Mouse (Mus musculus): Measurements from ENCODE around the gene Gm49450. TPM values are rescaled to one million over a fixed set of nuclear protein-coding genes. Genes with fewer than 3 reads are reported as not detected.

Gm49450 gene
- polyA plus RNA-seq, 1 experiment from 2014 or later, result not detected

GRCm38 (mm10) chr15:98985982-98986715 is 32.8 kb upstream of the Gm49450 start:
- Histone ChIP-seq H3K9ac (peak overlapping the region; percentile 67), H3K36me3 (replicated peaks; ENCODE audit: control insufficient read depth, insufficient read depth) (no peaks in the 10 kb centered on the region), H3K4me3 (replicated peaks; ENCODE audit: low read length) (peak overlapping the region; percentile 38), H3K9me3 (ENCODE audit: control insufficient read depth, low read length) (no peaks in the 10 kb centered on the region), H3K4me1 (replicated peaks; ENCODE audit: control insufficient read depth, insufficient read depth, low read length) (peaks cover 59% of the 10 kb centered on the region), H3K27me3 (ENCODE audit: control insufficient read depth, insufficient read depth, low read length) (no peaks in the 10 kb centered on the region), H3K27ac (peak overlapping the region; percentile 94), H3K4me2 (replicated peaks) (peak overlapping the region; percentile 91)
- no peak for ATAC-seq (ENCODE audit: low FRiP score)
- peak; percentile 59 for DNase-seq (ENCODE audit: low spot score)
- 11% methylated on average over 12 of the region's 12 CpGs for WGBS

GRCm38 (mm10) chr15:98985240-98985981 is 32.1 kb upstream of the Gm49450 start:
- Histone ChIP-seq H3K9ac (peak overlapping the region; percentile 67), H3K4me1 (replicated peaks; ENCODE audit: control insufficient read depth, insufficient read depth, low read length) (peaks cover 52% of the 10 kb centered on the region), H3K36me3 (replicated peaks; ENCODE audit: control insufficient read depth, insufficient read depth) (no peaks in the 10 kb centered on the region), H3K27ac (peak overlapping the region; percentile 94), H3K9me3 (ENCODE audit: control insufficient read depth, low read length) (no peaks in the 10 kb centered on the region), H3K4me2 (replicated peaks) (peak overlapping the region; percentile 91), H3K27me3 (ENCODE audit: control insufficient read depth, insufficient read depth, low read length) (no peaks in the 10 kb centered on the region), H3K4me3 (replicated peaks; ENCODE audit: low read length) (peak overlapping the region; percentile 38)
- ATAC-seq (ENCODE audit: low FRiP score) (peak; percentile 79), DNase-seq (ENCODE audit: low spot score) (peak; percentile 82)
- under 1% methylated on average over 29 of the region's 29 CpGs for WGBS

GRCm38 (mm10) chr15:98984681-98985080 is 31.3 kb upstream of the Gm49450 start:
- H3K27ac ChIP-seq, result peak overlapping the region; percentile 94
- ATAC-seq (ENCODE audit: low FRiP score) (no peak), DNase-seq (ENCODE audit: low spot score) (peak; percentile 65)
- no peaks in the 10 kb centered on the region for H3K9me3 ChIP-seq (ENCODE audit: control insufficient read depth, low read length)
- no peaks in the 10 kb centered on the region for H3K36me3 ChIP-seq (replicated peaks; ENCODE audit: control insufficient read depth, insufficient read depth)
- no peaks in the 10 kb centered on the region for H3K27me3 ChIP-seq (ENCODE audit: control insufficient read depth, insufficient read depth, low read length)
- H3K4me2 ChIP-seq (replicated peaks), result peak overlapping the region; percentile 91
- peak overlapping the region; percentile 38 for H3K4me3 ChIP-seq (replicated peaks; ENCODE audit: low read length)
- H3K4me1 ChIP-seq (replicated peaks; ENCODE audit: control insufficient read depth, insufficient read depth, low read length), result peaks cover 52% of the 10 kb centered on the region
- peak overlapping the region; percentile 67 for H3K9ac ChIP-seq
- 13% methylated on average over 6 of the region's 6 CpGs for WGBS

GRCm38 (mm10) chr15:98983431-98984081 is 30.2 kb upstream of the Gm49450 start:
- peak overlapping the region; percentile 38 for H3K4me3 ChIP-seq (replicated peaks; ENCODE audit: low read length)
- DNase-seq (ENCODE audit: low spot score) (peak; percentile 79), ATAC-seq (ENCODE audit: low FRiP score) (peak; percentile 72)
- no peaks in the 10 kb centered on the region for H3K9me3 ChIP-seq (ENCODE audit: control insufficient read depth, low read length)
- H3K36me3 ChIP-seq (replicated peaks; ENCODE audit: control insufficient read depth, insufficient read depth), result no peaks in the 10 kb centered on the region
- H3K27me3 ChIP-seq (ENCODE audit: control insufficient read depth, insufficient read depth, low read length), result no peaks in the 10 kb centered on the region
- H3K4me1 ChIP-seq (replicated peaks; ENCODE audit: control insufficient read depth, insufficient read depth, low read length), result peaks cover 46% of the 10 kb centered on the region
- H3K9ac ChIP-seq, result peak overlapping the region; percentile 67
- 10% methylated on average over 16 of the region's 16 CpGs for WGBS
- peak overlapping the region; percentile 91 for H3K4me2 ChIP-seq (replicated peaks)
- H3K27ac ChIP-seq, result peak overlapping the region; percentile 94

GRCm38 (mm10) chr15:98982100-98982499 is 28.7 kb upstream of the Gm49450 start:
- Histone ChIP-seq H3K36me3 (replicated peaks; ENCODE audit: control insufficient read depth, insufficient read depth) (no peaks in the 10 kb centered on the region), H3K4me3 (replicated peaks; ENCODE audit: low read length) (no peak overlapping the region), H3K9me3 (ENCODE audit: control insufficient read depth, low read length) (no peaks in the 10 kb centered on the region), H3K4me2 (replicated peaks) (no peak overlapping the region), H3K9ac (no peak overlapping the region), H3K27ac (peak overlapping the region; percentile 94), H3K4me1 (replicated peaks; ENCODE audit: control insufficient read depth, insufficient read depth, low read length) (peaks cover 46% of the 10 kb centered on the region), H3K27me3 (ENCODE audit: control insufficient read depth, insufficient read depth, low read length) (no peaks in the 10 kb centered on the region)
- WGBS, result 56% methylated on average over 6 of the region's 6 CpGs
- ATAC-seq (ENCODE audit: low FRiP score) (no peak), DNase-seq (ENCODE audit: low spot score) (no peak)

GRCm38 (mm10) chr15:98980012-98980614 is 26.8 kb upstream of the Gm49450 start:
- H3K27me3 ChIP-seq (ENCODE audit: control insufficient read depth, insufficient read depth, low read length), result no peaks in the 10 kb centered on the region
- H3K36me3 ChIP-seq (replicated peaks; ENCODE audit: control insufficient read depth, insufficient read depth), result no peaks in the 10 kb centered on the region
- WGBS, result 45% methylated on average over 7 of the region's 7 CpGs
- 0 out of 2 replicates have a peak overlapping the region, but pooled peaks have one; percentile 20 for H3K9ac ChIP-seq
- no peaks in the 10 kb centered on the region for H3K9me3 ChIP-seq (ENCODE audit: control insufficient read depth, low read length)
- peaks cover 44% of the 10 kb centered on the region for H3K4me1 ChIP-seq (replicated peaks; ENCODE audit: control insufficient read depth, insufficient read depth, low read length)
- no peak overlapping the region for H3K4me3 ChIP-seq (replicated peaks; ENCODE audit: low read length)
- ATAC-seq (ENCODE audit: low FRiP score) (no peak), DNase-seq (ENCODE audit: low spot score) (no peak)
- H3K27ac ChIP-seq, result peak overlapping the region; percentile 92
- no peak overlapping the region for H3K4me2 ChIP-seq (replicated peaks)

- H3K9me3 ChIP-seq (ENCODE audit: control insufficient read depth, low read length), result no peaks in the 10 kb centered on the region
- H3K36me3 ChIP-seq (replicated peaks; ENCODE audit: control insufficient read depth, insufficient read depth), result no peaks in the 10 kb centered on the region
- peak overlapping the region; percentile 47 for H3K4me2 ChIP-seq (replicated peaks)
- H3K27ac ChIP-seq, result peak overlapping the region; percentile 92
- H3K27me3 ChIP-seq (ENCODE audit: control insufficient read depth, insufficient read depth, low read length), result no peaks in the 10 kb centered on the region
- peak overlapping the region; percentile 7 for H3K4me3 ChIP-seq (replicated peaks; ENCODE audit: low read length)
- DNase-seq (ENCODE audit: low spot score) (peak; percentile 61), ATAC-seq (ENCODE audit: low FRiP score) (no peak)
- H3K9ac ChIP-seq, result peak overlapping the region; percentile 52
- 33% methylated on average over 20 of the region's 20 CpGs for WGBS
- peaks cover 44% of the 10 kb centered on the region for H3K4me1 ChIP-seq (replicated peaks; ENCODE audit: control insufficient read depth, insufficient read depth, low read length)
Measured at GRCm38 (mm10) chr15:98978409-98979172, 25.2 kb upstream of the Gm49450 start.

GRCm38 (mm10) chr15:98977759-98978408 is 24.5 kb upstream of the Gm49450 start:
- Histone ChIP-seq H3K4me2 (replicated peaks) (peak overlapping the region; percentile 47), H3K9ac (peak overlapping the region; percentile 52), H3K27ac (peak overlapping the region; percentile 92), H3K27me3 (ENCODE audit: control insufficient read depth, insufficient read depth, low read length) (no peaks in the 10 kb centered on the region), H3K36me3 (replicated peaks; ENCODE audit: control insufficient read depth, insufficient read depth) (no peaks in the 10 kb centered on the region), H3K4me1 (replicated peaks; ENCODE audit: control insufficient read depth, insufficient read depth, low read length) (peaks cover 49% of the 10 kb centered on the region), H3K4me3 (replicated peaks; ENCODE audit: low read length) (peak overlapping the region; percentile 7), H3K9me3 (ENCODE audit: control insufficient read depth, low read length) (no peaks in the 10 kb centered on the region)
- 25% methylated on average over 14 of the region's 14 CpGs for WGBS
- DNase-seq (ENCODE audit: low spot score) (peak; percentile 91), ATAC-seq (ENCODE audit: low FRiP score) (peak; percentile 67; the same call in 1 of the 2 replicates)
